Mouse (Mus musculus): ENCODE results near the gene Gm20388. TPM values are rescaled to one million over a fixed set of nuclear protein-coding genes. Genes with fewer than 3 reads are reported as not detected.

The Gm20388 gene
- total RNA-seq, 1 experiment from 2014 or later: 18.4 TPM

GRCm38 (mm10) chr8:121334495-121335424, 1424.1 kb downstream of the Gm20388 start:
- peak in 1 of 2 experiments; percentile 13; a peak in 1 of 4 replicates for ATAC-seq (replicated peaks in 1 of 2; ENCODE audit: insufficient read depth in 1 of 2, low FRiP score in 2 of 2, low TSS enrichment in 1 of 2, low read depth in 1 of 2, poor library complexity in 2 of 2, severe bottlenecking in 2 of 2)

DNA sequence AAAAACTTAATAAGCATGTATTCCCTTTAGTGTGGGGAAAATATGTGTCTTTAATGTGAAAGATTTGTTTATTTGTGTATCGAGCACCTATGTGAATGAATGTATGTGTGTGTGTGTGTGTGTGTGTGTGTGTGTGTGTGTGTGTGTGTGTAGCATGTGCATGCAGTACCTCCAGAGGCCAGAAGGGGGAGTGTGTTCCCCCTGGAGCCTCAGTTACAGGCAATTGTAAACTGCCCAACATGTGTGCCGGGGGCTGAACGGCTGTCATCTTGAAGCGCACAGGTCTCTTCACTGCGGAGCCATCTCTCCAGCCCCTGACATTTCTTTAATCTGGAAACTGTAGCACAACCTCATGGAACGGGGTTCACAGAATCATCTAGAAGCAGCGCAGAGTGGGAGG, 1425.0 kb downstream of the Gm20388 start:
- ATAC-seq (replicated peaks in 1 of 2; ENCODE audit: insufficient read depth in 1 of 2, low FRiP score in 2 of 2, low TSS enrichment in 1 of 2, low read depth in 1 of 2, poor library complexity in 2 of 2, severe bottlenecking in 2 of 2): no peak

DNA sequence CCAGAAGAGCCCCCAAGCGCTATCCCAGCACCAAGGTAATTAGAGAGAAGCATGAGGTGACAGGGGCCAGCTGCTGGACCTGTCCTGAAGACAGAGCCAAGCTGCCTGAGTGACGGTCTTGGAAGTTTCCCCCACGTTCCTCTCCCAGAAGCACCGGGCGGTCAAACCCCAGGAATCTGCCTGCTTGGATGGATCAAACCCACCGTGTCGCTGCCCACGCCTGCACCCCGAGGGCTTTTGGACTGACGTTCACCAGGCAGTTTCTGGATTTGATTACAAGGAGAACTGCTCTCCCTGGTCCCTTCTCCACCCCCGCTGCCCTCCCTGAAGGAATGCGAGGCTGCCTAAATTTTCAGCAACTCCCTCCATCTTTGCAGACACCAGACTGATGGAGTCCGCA, 1432.3 kb downstream of the Gm20388 start:
- no peak for ATAC-seq (replicated peaks in 1 of 2; ENCODE audit: insufficient read depth in 1 of 2, low FRiP score in 2 of 2, low TSS enrichment in 1 of 2, low read depth in 1 of 2, poor library complexity in 2 of 2, severe bottlenecking in 2 of 2)

DNA sequence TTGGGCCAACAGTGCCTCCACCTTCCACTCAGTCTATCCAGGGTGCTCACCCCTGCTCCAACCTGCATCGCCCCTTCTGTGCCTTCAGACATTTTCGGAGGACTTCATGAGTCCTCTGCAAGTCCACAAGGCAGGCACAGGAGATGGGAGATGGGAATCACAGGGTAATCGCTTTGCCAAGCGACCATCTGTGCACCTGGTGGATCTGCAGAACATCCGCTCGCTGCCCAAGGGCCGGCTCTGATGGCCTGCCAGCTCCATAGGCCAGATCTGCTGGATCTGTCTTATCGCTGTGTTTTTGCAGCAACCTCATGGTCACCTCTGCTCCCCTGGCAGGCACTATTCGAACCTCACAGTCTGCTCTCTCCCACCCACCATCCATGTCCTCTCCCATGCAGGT, 1433.8 kb downstream of the Gm20388 start:
- no peak for ATAC-seq (replicated peaks in 1 of 2; ENCODE audit: insufficient read depth in 1 of 2, low FRiP score in 2 of 2, low TSS enrichment in 1 of 2, low read depth in 1 of 2, poor library complexity in 2 of 2, severe bottlenecking in 2 of 2)

GRCm38 (mm10) chr8:121346175-121346574, 1435.5 kb downstream of the Gm20388 start:
- ATAC-seq (replicated peaks in 1 of 2; ENCODE audit: insufficient read depth in 1 of 2, low FRiP score in 2 of 2, low TSS enrichment in 1 of 2, low read depth in 1 of 2, poor library complexity in 2 of 2, severe bottlenecking in 2 of 2): no peak

GRCm38 (mm10) chr8:121346862-121347261, 1436.2 kb downstream of the Gm20388 start:
- ATAC-seq (replicated peaks in 1 of 2; ENCODE audit: insufficient read depth in 1 of 2, low FRiP score in 2 of 2, low TSS enrichment in 1 of 2, low read depth in 1 of 2, poor library complexity in 2 of 2, severe bottlenecking in 2 of 2): no peak

GRCm38 (mm10) chr8:121348998-121349397, 1438.4 kb downstream of the Gm20388 start:
- ATAC-seq (replicated peaks in 1 of 2; ENCODE audit: insufficient read depth in 1 of 2, low FRiP score in 2 of 2, low TSS enrichment in 1 of 2, low read depth in 1 of 2, poor library complexity in 2 of 2, severe bottlenecking in 2 of 2): no peak

DNA sequence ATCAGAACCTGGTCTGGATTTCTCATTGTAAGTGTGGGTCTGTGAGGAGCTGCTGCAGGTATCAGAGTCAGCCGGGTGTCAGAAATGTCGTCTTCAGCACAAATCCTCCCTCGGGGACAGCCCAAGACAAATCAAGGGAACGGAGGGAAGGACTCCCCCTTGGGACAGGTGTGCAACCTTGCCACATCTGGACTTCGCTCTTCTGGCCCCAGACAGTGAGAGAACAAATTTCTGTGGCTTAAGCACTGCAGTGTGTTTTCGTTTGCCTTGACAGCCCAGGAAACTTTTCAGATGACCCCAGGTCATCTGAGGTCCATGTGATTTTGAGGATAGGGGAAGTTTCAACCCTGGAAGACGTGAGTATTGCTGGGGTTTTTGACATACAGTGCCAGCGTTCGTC, 1440.2 kb downstream of the Gm20388 start:
- ATAC-seq (replicated peaks in 1 of 2; ENCODE audit: insufficient read depth in 1 of 2, low FRiP score in 2 of 2, low TSS enrichment in 1 of 2, low read depth in 1 of 2, poor library complexity in 2 of 2, severe bottlenecking in 2 of 2): no peak

GRCm38 (mm10) chr8:121354844-121355243, 1444.2 kb downstream of the Gm20388 start:
- ATAC-seq (replicated peaks in 1 of 2; ENCODE audit: insufficient read depth in 1 of 2, low FRiP score in 2 of 2, low TSS enrichment in 1 of 2, low read depth in 1 of 2, poor library complexity in 2 of 2, severe bottlenecking in 2 of 2): no peak

DNA sequence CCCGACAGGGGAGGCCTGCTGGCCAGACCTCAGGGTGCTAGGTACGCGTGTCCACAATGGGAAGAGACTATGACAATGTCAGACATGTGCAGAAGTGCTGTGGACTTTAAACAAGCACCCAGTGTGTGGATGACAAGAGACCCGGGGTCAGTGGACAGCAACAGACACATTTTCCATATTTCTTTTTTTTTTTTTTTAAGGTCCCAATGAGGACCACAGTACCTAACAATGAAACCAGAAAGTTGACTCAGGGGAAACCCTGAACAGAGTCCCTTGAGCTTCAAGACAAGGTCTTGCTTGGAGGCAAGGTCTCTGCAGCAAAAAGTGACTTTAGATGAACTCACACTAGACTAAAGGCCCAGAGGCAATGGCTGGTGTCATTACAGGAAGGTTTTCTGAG, 1446.8 kb downstream of the Gm20388 start:
- ATAC-seq (replicated peaks in 1 of 2; ENCODE audit: insufficient read depth in 1 of 2, low FRiP score in 2 of 2, low TSS enrichment in 1 of 2, low read depth in 1 of 2, poor library complexity in 2 of 2, severe bottlenecking in 2 of 2): no peak

GRCm38 (mm10) chr8:121358609-121359008, 1448.0 kb downstream of the Gm20388 start:
- no peak for ATAC-seq (replicated peaks in 1 of 2; ENCODE audit: insufficient read depth in 1 of 2, low FRiP score in 2 of 2, low TSS enrichment in 1 of 2, low read depth in 1 of 2, poor library complexity in 2 of 2, severe bottlenecking in 2 of 2)

DNA sequence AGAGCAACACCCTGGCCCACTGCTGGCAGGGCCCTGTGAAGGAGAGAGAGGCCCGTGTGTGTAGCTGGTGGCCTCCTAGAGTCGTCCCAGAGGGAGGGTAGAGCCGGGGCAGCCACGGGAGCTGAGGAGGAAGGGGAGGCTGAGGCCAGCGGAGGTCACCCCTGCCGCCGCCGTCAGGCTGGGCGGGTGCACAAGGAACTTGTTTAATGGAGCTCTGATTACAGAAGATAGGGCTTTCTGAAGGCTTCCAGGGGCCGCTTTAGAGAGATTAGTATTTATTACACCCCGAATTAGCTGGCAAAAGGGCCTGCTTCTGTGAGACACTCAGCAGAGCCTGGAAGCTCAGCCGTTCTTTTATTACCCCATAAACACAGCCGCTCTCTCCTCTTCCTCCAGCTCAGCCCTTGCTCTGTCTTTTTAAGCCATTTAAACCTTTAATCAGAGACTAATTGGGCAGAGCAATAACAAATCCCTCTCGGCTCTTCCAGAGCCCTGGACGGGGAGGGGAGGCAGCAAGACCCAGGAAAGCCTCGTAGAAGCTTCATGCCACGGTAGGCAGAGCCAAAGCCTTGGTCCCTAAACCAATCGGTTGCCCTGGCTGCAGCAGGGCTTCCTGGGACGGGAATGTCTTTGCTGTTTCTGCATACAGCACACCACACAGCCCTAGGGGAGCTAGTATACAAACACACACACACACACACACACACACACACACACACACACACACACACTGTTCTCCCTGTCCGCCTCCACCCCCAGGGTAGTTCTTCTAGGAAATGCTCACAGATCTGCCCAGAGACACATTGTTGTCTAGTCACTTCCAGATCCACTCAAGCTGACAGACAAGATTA, 1448.7 kb downstream of the Gm20388 start:
- ATAC-seq (replicated peaks in 1 of 2; ENCODE audit: insufficient read depth in 1 of 2, low FRiP score in 2 of 2, low TSS enrichment in 1 of 2, low read depth in 1 of 2, poor library complexity in 2 of 2, severe bottlenecking in 2 of 2): no peak

DNA sequence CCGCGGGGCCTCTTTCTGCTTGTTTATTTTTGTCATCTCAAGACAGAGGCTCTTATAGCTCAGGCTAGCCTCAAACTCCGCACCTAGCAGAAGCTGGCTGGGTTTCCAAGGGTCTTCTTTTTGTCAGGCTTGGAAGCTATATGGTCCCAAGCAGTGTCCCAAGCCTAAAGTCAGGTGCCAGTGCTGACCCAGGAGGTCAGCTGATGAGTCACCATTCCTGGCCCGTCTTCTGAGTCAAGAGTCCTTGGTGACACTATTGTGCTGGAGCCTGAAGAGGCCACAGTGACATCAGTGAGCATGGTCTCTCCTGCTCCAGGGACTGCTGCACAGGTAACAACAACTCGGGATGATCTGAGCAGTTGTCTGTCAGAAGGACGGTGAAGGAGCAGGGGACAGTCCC, 1449.4 kb downstream of the Gm20388 start:
- ATAC-seq (replicated peaks in 1 of 2; ENCODE audit: insufficient read depth in 1 of 2, low FRiP score in 2 of 2, low TSS enrichment in 1 of 2, low read depth in 1 of 2, poor library complexity in 2 of 2, severe bottlenecking in 2 of 2): no peak

DNA sequence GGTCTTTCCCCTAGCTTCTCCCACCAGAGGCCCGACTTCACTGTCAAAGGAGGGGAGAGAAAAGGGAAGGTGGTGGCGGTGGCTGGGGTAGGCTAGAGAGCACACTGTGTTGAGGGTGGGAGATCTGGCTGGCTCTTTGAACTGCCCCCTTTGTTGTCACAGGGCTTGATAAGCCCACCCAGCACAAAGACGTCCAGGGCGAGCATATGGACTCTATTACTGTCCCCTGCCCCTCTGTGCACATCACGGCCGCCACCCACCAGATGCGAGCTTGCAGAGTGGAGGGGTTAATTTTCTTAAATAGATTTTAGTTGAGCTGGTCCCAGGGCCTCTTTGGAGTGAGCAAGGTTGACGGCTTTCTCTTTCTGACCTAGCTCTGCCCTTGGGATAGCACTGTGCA, 1450.5 kb downstream of the Gm20388 start:
- no peak for ATAC-seq (replicated peaks in 1 of 2; ENCODE audit: insufficient read depth in 1 of 2, low FRiP score in 2 of 2, low TSS enrichment in 1 of 2, low read depth in 1 of 2, poor library complexity in 2 of 2, severe bottlenecking in 2 of 2)

DNA sequence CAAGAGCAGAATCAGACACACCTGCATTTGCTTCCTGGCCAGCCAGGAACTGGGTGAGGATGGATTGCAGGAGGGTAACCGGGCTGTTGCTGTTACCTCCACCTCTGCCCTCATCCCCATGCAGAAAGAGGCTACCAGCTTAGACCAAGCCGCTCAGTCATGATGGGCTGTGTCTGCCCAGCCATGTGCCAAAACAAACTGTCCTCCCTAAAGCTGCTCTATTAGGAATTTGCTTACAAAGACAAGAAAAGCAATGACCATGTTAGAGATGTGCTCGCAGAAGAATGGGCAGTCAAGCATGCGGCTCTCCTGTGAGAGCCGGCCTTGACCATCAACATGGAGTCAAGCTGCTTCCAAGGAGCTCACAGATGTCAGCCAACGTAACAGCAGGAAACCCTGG, 1454.0 kb downstream of the Gm20388 start:
- ATAC-seq (replicated peaks in 1 of 2; ENCODE audit: insufficient read depth in 1 of 2, low FRiP score in 2 of 2, low TSS enrichment in 1 of 2, low read depth in 1 of 2, poor library complexity in 2 of 2, severe bottlenecking in 2 of 2): no peak

GRCm38 (mm10) chr8:121365150-121365549, 1454.5 kb downstream of the Gm20388 start:
- no peak for ATAC-seq (replicated peaks in 1 of 2; ENCODE audit: insufficient read depth in 1 of 2, low FRiP score in 2 of 2, low TSS enrichment in 1 of 2, low read depth in 1 of 2, poor library complexity in 2 of 2, severe bottlenecking in 2 of 2)

DNA sequence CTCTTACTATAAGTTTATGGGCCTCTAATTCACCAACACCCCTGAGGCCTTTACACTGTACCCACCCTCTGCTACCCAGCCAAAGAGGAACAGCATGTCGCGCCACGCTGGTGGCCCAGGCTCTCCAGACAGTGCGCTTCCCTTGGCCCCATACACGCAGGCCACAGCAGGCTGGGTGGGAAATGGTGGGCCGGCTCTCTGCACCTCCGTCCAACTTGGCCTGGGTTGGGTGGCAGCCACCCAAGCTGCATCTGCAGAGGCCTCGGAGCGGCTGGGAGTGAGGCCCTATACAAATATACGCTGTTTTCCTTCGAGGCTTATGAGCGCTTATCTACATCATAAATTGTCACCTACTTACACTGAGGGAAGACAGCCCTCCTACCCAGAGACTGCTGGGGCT, 1456.0 kb downstream of the Gm20388 start:
- 0 out of 4 replicates have a peak, but pooled peaks of 1 of the 2 experiments have one; percentile 14 for ATAC-seq (replicated peaks in 1 of 2; ENCODE audit: insufficient read depth in 1 of 2, low FRiP score in 2 of 2, low TSS enrichment in 1 of 2, low read depth in 1 of 2, poor library complexity in 2 of 2, severe bottlenecking in 2 of 2)

- peak; percentile 75 to 84 for ATAC-seq (replicated peaks in 1 of 2; ENCODE audit: insufficient read depth in 1 of 2, low FRiP score in 2 of 2, low TSS enrichment in 1 of 2, low read depth in 1 of 2, poor library complexity in 2 of 2, severe bottlenecking in 2 of 2)
Observed at GRCm38 (mm10) chr8:121368799-121369198, 1458.2 kb downstream of the Gm20388 start.
